Mouse (Mus musculus) common myeloid progenitor, adult 5-6 weeks (primary cell): ENCODE data around the gene Neurod6. TPM values are rescaled to one million over a fixed set of nuclear protein-coding genes. Genes with fewer than 3 reads are reported as not detected.

Experiments used
- ATAC-seq: replicated peaks from 2 replicates; pipeline ENCODE4 v1.8.0; 2016; ENCODE audit warnings: low read depth, mild to moderate bottlenecking, moderate TSS enrichment, inconsistent platforms; ENCODE audit not compliant: poor library complexity, severe bottlenecking
- total RNA-seq: library from RNA; stranded (forward); fragments of 200-1000, 187-1606 nt; gene quantifications from 2 replicates; pipeline ENCODE4 v1.2.3, GENCODE M21; 2017

The Neurod6 gene
- total RNA-seq, 1 experiment from 2014 or later: not detected

- no peak for ATAC-seq
Measured at GRCm38 (mm10) chr6:55647771-55648280, 33.2 kb downstream of the Neurod6 start.

GRCm38 (mm10) chr6:55646824-55647560 lies 34.1 kb downstream of the Neurod6 start:
- ATAC-seq: peak; percentile 54

GRCm38 (mm10) chr6:55646111-55646823 lies 34.8 kb downstream of the Neurod6 start:
- no peak for ATAC-seq

GRCm38 (mm10) chr6:55634662-55635061 lies 46.4 kb downstream of the Neurod6 start:
- peak; percentile 66; the same call in 1 of the 2 replicates for ATAC-seq

Other genes starting within 250 kb of the Neurod6 start
- gene Adcyap1r1, start 229.3 kb downstream of the Neurod6 start, total RNA-seq: not detected in 2 replicates
- gene Itprid1, start 155.6 kb upstream of the Neurod6 start, total RNA-seq: not detected in 2 replicates